Mouse (Mus musculus) T-helper 1 cell (primary cell): ENCODE measurements around the gene Tpm4.

Experiments used
- in situ Hi-C: fragments of 300-600 bp; cut with MboI, MseI; formaldehyde crosslinking; loops from one replicate; pipeline ENCODE4 v1.15.1; 2025; ENCODE audit warnings: high pct_unique_total_duplicates

The Tpm4 gene

GRCm38 (mm10) chr8:72189417-72190214, 54.8 kb downstream of the Tpm4 start, which contains the start of gene Hsh2d:
Gene Hsh2d, plus strand, starts transcription at chr8:72189638.
- in situ Hi-C loops = no loop called here

GRCm38 (mm10) chr8:72190215-72190539, 55.4 kb downstream of the Tpm4 start:
- in situ Hi-C loops = no loop called here

- in situ Hi-C loops = no loop called here
These were observed 57.3 kb downstream of the Tpm4 start for GRCm38 (mm10) chr8:72192065-72192464.

- in situ Hi-C loops = no loop called here
These were observed 63.2 kb downstream of the Tpm4 start for GRCm38 (mm10) chr8:72197997-72198396.
